Mouse (Mus musculus) heart, postnatal 0 days (tissue): ENCODE measurements around the gene Pgam1. TPM values are rescaled to one million over a fixed set of nuclear protein-coding genes. Genes with fewer than 3 reads are reported as not detected.

Experiments used
- ATAC-seq: fragments of 200-750 bp; cut with Nextera tagmentation; 2 replicates; pipeline ENCODE4 v1.8.0; 2017; ENCODE audit warnings: low read depth, moderate number of reproducible peaks, moderate library complexity; ENCODE audit not compliant: insufficient read depth
- DNase-seq: peaks from one replicate; pipeline ENCODE4 v3.0.0-alpha.2; 2016; ENCODE audit warnings: low spot score
- H3K27ac ChIP-seq: fragments of 300-500 bp; sonication (generic); 2 replicates; pipeline ENCODE4 v1.5.1; 2014; ENCODE audit warnings: low read depth, mild to moderate bottlenecking
- H3K27me3 ChIP-seq: fragments of 300-500 bp; sonication (generic); 2 replicates; pipeline ENCODE4 v1.6.1; 2014; ENCODE audit warnings: low read length, mixed read lengths; ENCODE audit not compliant: control insufficient read depth, insufficient read depth
- H3K36me3 ChIP-seq: fragments of 300-500 bp; sonication (generic); replicated peaks from 2 replicates; pipeline ENCODE4 v1.6.1; 2014; ENCODE audit warnings: low read length, mixed read lengths; ENCODE audit not compliant: control insufficient read depth, insufficient read depth
- H3K4me1 ChIP-seq: fragments of 300-500 bp; sonication (generic); 2 replicates; pipeline ENCODE4 v1.6.1; 2014; ENCODE audit warnings: antibody characterized with exemption; ENCODE audit not compliant: control insufficient read depth, insufficient read depth
- H3K4me2 ChIP-seq: fragments of 300-500 bp; sonication (generic); 2 replicates; pipeline ENCODE4 v1.6.1; 2014; ENCODE audit warnings: low read depth, mild to moderate bottlenecking, low read length, moderate library complexity
- H3K4me3 ChIP-seq: fragments of 300-500 bp; sonication (generic); 2 replicates; pipeline ENCODE4 v1.5.1; 2014; ENCODE audit warnings: low read depth, low read length
- H3K9ac ChIP-seq: fragments of 300-500 bp; sonication (generic); replicated peaks from 2 replicates; pipeline ENCODE4 v1.6.1; 2014; ENCODE audit warnings: low read depth, low read length, mixed read lengths
- H3K9me3 ChIP-seq: fragments of 300-500 bp; sonication (generic); replicated peaks from 2 replicates; pipeline ENCODE4 v1.6.1; 2016; ENCODE audit warnings: low read length; ENCODE audit not compliant: control insufficient read depth
- CTCF ChIP-seq: IDR thresholded peaks from 2 replicates; pipeline ENCODE4 v1.5.1; 2016; ENCODE audit warnings: antibody characterized with exemption, control low read depth, low read depth
- EP300 ChIP-seq: IDR thresholded peaks from 2 replicates; pipeline ENCODE4 v1.6.1; 2016; ENCODE audit warnings: antibody characterized with exemption, low read depth
- WGBS: fragments of 180-500 bp; shearing (Covaris S2); extraction: QIAGEN DNeasy Blood & Tissue Kit; methylation state at CpG from one replicate; pipeline ENCODE4 v1.1.7; 2014; 5-methylcytosine and 5-hydroxymethylcytosine counted together
- polyA plus RNA-seq: library from polyadenylated mRNA; unstranded; fragments of >200 nt; fragmentation: Nextera tagmentation; extraction: Ambion mirVana; gene quantifications from 2 replicates; pipeline ENCODE4 v1.2.1, GENCODE M21; 2015
- total RNA-seq: library from RNA; depleted of rRNA; stranded (reverse); fragments of >200 nt; gene quantifications from 2 replicates; pipeline ENCODE4 v1.2.3, GENCODE M21; 2014; ENCODE audit warnings: low replicate concordance

Gene Pgam1
- total and polyA plus RNA-seq, 2 experiments from 2014 or later, result 196 to 290 TPM

- ATAC-seq (no peak), DNase-seq (no peak)
- no peak overlapping the region for H3K9ac ChIP-seq
- no peaks in the 10 kb centered on the region for H3K36me3 ChIP-seq
- H3K4me2 ChIP-seq, result no peak overlapping the region
- no peaks in the 10 kb centered on the region for H3K9me3 ChIP-seq
- H3K4me3 ChIP-seq, result no peak overlapping the region
- no peaks in the 10 kb centered on the region for H3K27me3 ChIP-seq
- H3K4me1 ChIP-seq, result peaks cover 11% of the 10 kb centered on the region
- no peak overlapping the region for H3K27ac ChIP-seq
- TF ChIP-seq EP300, result no peak
- no peak for TF ChIP-seq CTCF
- WGBS, result 60% methylated on average over 10 of the region's 10 CpGs
Observed at GRCm38 (mm10) chr19:41902848-41903593, 8.7 kb upstream of the Pgam1 start.

- Histone ChIP-seq H3K27ac (no peak overlapping the region), H3K9ac (no peak overlapping the region), H3K4me3 (no peak overlapping the region), H3K4me2 (no peak overlapping the region), H3K27me3 (no peaks in the 10 kb centered on the region), H3K4me1 (peaks cover 11% of the 10 kb centered on the region), H3K36me3 (no peaks in the 10 kb centered on the region), H3K9me3 (no peaks in the 10 kb centered on the region)
- ATAC-seq, result no peak
- DNase-seq, result no peak
- TF ChIP-seq CTCF (no peak), EP300 (no peak)
- WGBS, result 92% methylated on average over 2 of the region's 2 CpGs
Observed at GRCm38 (mm10) chr19:41905246-41905645, 6.5 kb upstream of the Pgam1 start.

GRCm38 (mm10) chr19:41906311-41907078, 5.2 kb upstream of the Pgam1 start:
- peaks cover 11% of the 10 kb centered on the region for H3K4me1 ChIP-seq
- H3K27me3 ChIP-seq, result no peaks in the 10 kb centered on the region
- no peak for ATAC-seq
- no peak overlapping the region for H3K27ac ChIP-seq
- WGBS, result 22% methylated on average over 6 of the region's 6 CpGs
- no peak overlapping the region for H3K9ac ChIP-seq
- no peak for DNase-seq
- no peaks in the 10 kb centered on the region for H3K9me3 ChIP-seq
- H3K36me3 ChIP-seq, result no peaks in the 10 kb centered on the region
- no peak overlapping the region for H3K4me2 ChIP-seq
- TF ChIP-seq EP300 (no peak), CTCF (no peak)
- H3K4me3 ChIP-seq, result no peak overlapping the region

GRCm38 (mm10) chr19:41907079-41907760, 4.5 kb upstream of the Pgam1 start:
- Histone ChIP-seq H3K27ac (no peak overlapping the region), H3K27me3 (no peaks in the 10 kb centered on the region), H3K9ac (no peak overlapping the region), H3K4me2 (no peak overlapping the region), H3K36me3 (no peaks in the 10 kb centered on the region), H3K4me1 (peaks cover 11% of the 10 kb centered on the region), H3K4me3 (no peak overlapping the region), H3K9me3 (no peaks in the 10 kb centered on the region)
- DNase-seq (no peak), ATAC-seq (no peak)
- TF ChIP-seq CTCF (no peak), EP300 (no peak)
- WGBS, result 33% methylated on average over 8 of the region's 8 CpGs

GRCm38 (mm10) chr19:41908736-41909135, 3.0 kb upstream of the Pgam1 start:
- H3K4me1 ChIP-seq, result peaks cover 18% of the 10 kb centered on the region
- H3K27ac ChIP-seq, result no peak overlapping the region
- DNase-seq (no peak), ATAC-seq (no peak)
- H3K9me3 ChIP-seq, result no peaks in the 10 kb centered on the region
- 74% methylated on average over 3 of the region's 3 CpGs for WGBS
- no peaks in the 10 kb centered on the region for H3K27me3 ChIP-seq
- no peaks in the 10 kb centered on the region for H3K36me3 ChIP-seq
- no peak overlapping the region for H3K9ac ChIP-seq
- no peak overlapping the region for H3K4me2 ChIP-seq
- H3K4me3 ChIP-seq, result no peak overlapping the region
- no peak for TF ChIP-seq EP300
